Mouse (Mus musculus) hindbrain, embryonic 16.5 days (tissue): ENCODE results near the gene Krt42. TPM values are rescaled to one million over a fixed set of nuclear protein-coding genes. Genes with fewer than 3 reads are reported as not detected.

Experiments used
- ATAC-seq: fragments of 200-750 bp; cut with Nextera tagmentation; 2 replicates; pipeline ENCODE4 v1.8.0; 2017; ENCODE audit warnings: moderate TSS enrichment, moderate library complexity
- H3K27ac ChIP-seq: fragments of 300-500 bp; sonication (generic); 2 replicates; pipeline ENCODE4 v1.5.1; 2014; ENCODE audit warnings: low read depth, mild to moderate bottlenecking, control low read depth, low read length, moderate library complexity
- H3K27me3 ChIP-seq: fragments of 300-500 bp; sonication (generic); replicated peaks from 2 replicates; pipeline ENCODE4 v1.6.1; 2014; ENCODE audit warnings: low read length; ENCODE audit not compliant: control insufficient read depth, insufficient read depth
- H3K36me3 ChIP-seq: fragments of 300-500 bp; sonication (generic); 2 replicates; pipeline ENCODE4 v1.6.1; 2014; ENCODE audit warnings: mild to moderate bottlenecking, low read length, moderate library complexity, mixed read lengths; ENCODE audit not compliant: control insufficient read depth, insufficient read depth
- H3K4me1 ChIP-seq: fragments of 300-500 bp; sonication (generic); 2 replicates; pipeline ENCODE4 v1.6.1; 2014; ENCODE audit warnings: low read depth, low read length; ENCODE audit not compliant: control insufficient read depth, insufficient read depth
- H3K4me2 ChIP-seq: fragments of 300-500 bp; sonication (generic); 2 replicates; pipeline ENCODE4 v1.6.1; 2014; ENCODE audit warnings: mild to moderate bottlenecking, low read length, control low read depth, moderate library complexity
- H3K4me3 ChIP-seq: fragments of 300-500 bp; sonication (generic); 2 replicates; pipeline ENCODE4 v1.5.1; 2014; ENCODE audit warnings: mild to moderate bottlenecking, low read length, control low read depth, moderate library complexity
- H3K9ac ChIP-seq: fragments of 300-500 bp; sonication (generic); 2 replicates; pipeline ENCODE4 v1.6.1; 2014; ENCODE audit warnings: low read depth, mild to moderate bottlenecking, control low read depth, low read length, moderate library complexity
- H3K9me3 ChIP-seq: fragments of 300-500 bp; sonication (generic); 2 replicates; pipeline ENCODE4 v1.6.1; 2014; ENCODE audit warnings: mild to moderate bottlenecking, low read length, moderate library complexity; ENCODE audit not compliant: control insufficient read depth
- WGBS: fragments of 180-500 bp; shearing (Covaris S2); extraction: QIAGEN DNeasy Blood & Tissue Kit; methylation state at CpG from one replicate; pipeline ENCODE4 v1.1.7; 2014; 5-methylcytosine and 5-hydroxymethylcytosine counted together
- polyA plus RNA-seq: library from polyadenylated mRNA; unstranded; fragments of >200 nt; fragmentation: Nextera tagmentation; extraction: Ambion mirVana; gene quantifications from 2 replicates; pipeline ENCODE4 v1.2.1, GENCODE M21; 2015

Krt42 gene
- polyA plus RNA-seq, 1 experiment from 2014 or later: not detected

- WGBS: 30% methylated on average over 13 of the region's 13 CpGs
These were observed 7.4 kb downstream of the Krt42 start for GRCm38 (mm10) chr11:100262058-100262980.

GRCm38 (mm10) chr11:100261235-100261605, 8.5 kb downstream of the Krt42 start:
- Histone ChIP-seq H3K27ac (no peak overlapping the region), H3K9me3 (no peaks in the 10 kb centered on the region), H3K4me1 (no peaks in the 10 kb centered on the region), H3K9ac (no peak overlapping the region), H3K27me3 (no peaks in the 10 kb centered on the region), H3K4me2 (no peak overlapping the region), H3K36me3 (no peaks in the 10 kb centered on the region), H3K4me3 (no peak overlapping the region)
- ATAC-seq: no peak
- WGBS: 78% methylated on average over 9 of the region's 9 CpGs

More at GRCm38 (mm10) chr11:100262058-100262980, 7.4 kb downstream of the Krt42 start:
- no peak overlapping the region for H3K4me2 ChIP-seq
- H3K4me1 ChIP-seq: no peaks in the 10 kb centered on the region
- no peak overlapping the region for H3K4me3 ChIP-seq
- H3K9me3 ChIP-seq: no peaks in the 10 kb centered on the region
- H3K27me3 ChIP-seq: no peaks in the 10 kb centered on the region
- no peak overlapping the region for H3K9ac ChIP-seq
- no peak overlapping the region for H3K27ac ChIP-seq
- no peak for ATAC-seq
- H3K36me3 ChIP-seq: no peaks in the 10 kb centered on the region

GRCm38 (mm10) chr11:100260514-100261234, 9.0 kb downstream of the Krt42 start, which contains the start of gene Krt17:
TSS of gene Krt17 (minus strand) at chr11:100261029.
- H3K4me2 ChIP-seq: no peak within 1 kb of the TSS
- H3K36me3 ChIP-seq: no peaks in the 10 kb centered on the region
- 77% methylated on average over 19 of the region's 21 CpGs for WGBS
- no peak within 1 kb of the TSS for H3K4me3 ChIP-seq
- H3K27me3 ChIP-seq: no peaks in the 10 kb centered on the region
- H3K27ac ChIP-seq: no peak within 1 kb of the TSS
- no peak for ATAC-seq
- no peaks in the 10 kb centered on the region for H3K4me1 ChIP-seq
- H3K9ac ChIP-seq: no peak within 1 kb of the TSS
- no peaks in the 10 kb centered on the region for H3K9me3 ChIP-seq

GRCm38 (mm10) chr11:100259079-100259478, 10.6 kb downstream of the Krt42 start:
- 89% methylated on average over 9 of the region's 9 CpGs for WGBS

GRCm38 (mm10) chr11:100257967-100258366, 11.7 kb downstream of the Krt42 start:
- no peaks in the 10 kb centered on the region for H3K36me3 ChIP-seq
- ATAC-seq: no peak
- H3K27ac ChIP-seq: no peak overlapping the region
- 91% methylated on average over 1 of the region's 1 CpGs for WGBS
- no peaks in the 10 kb centered on the region for H3K27me3 ChIP-seq
- H3K4me3 ChIP-seq: no peak overlapping the region
- H3K9me3 ChIP-seq: no peaks in the 10 kb centered on the region
- H3K9ac ChIP-seq: no peak overlapping the region
- H3K4me2 ChIP-seq: no peak overlapping the region
- no peaks in the 10 kb centered on the region for H3K4me1 ChIP-seq

More at GRCm38 (mm10) chr11:100259079-100259478, 10.6 kb downstream of the Krt42 start:
- no peak overlapping the region for H3K9ac ChIP-seq
- H3K4me1 ChIP-seq: no peaks in the 10 kb centered on the region
- H3K4me2 ChIP-seq: no peak overlapping the region
- H3K27ac ChIP-seq: no peak overlapping the region
- no peaks in the 10 kb centered on the region for H3K9me3 ChIP-seq
- H3K4me3 ChIP-seq: no peak overlapping the region
- H3K36me3 ChIP-seq: no peaks in the 10 kb centered on the region
- no peaks in the 10 kb centered on the region for H3K27me3 ChIP-seq
- no peak for ATAC-seq

GRCm38 (mm10) chr11:100255514-100255913, 14.2 kb downstream of the Krt42 start:
- WGBS: 88% methylated on average over 6 of the region's 6 CpGs
- no peak overlapping the region for H3K4me2 ChIP-seq
- no peak for ATAC-seq
- H3K4me1 ChIP-seq: no peaks in the 10 kb centered on the region
- H3K9me3 ChIP-seq: no peaks in the 10 kb centered on the region
- H3K27me3 ChIP-seq: no peaks in the 10 kb centered on the region
- no peak overlapping the region for H3K27ac ChIP-seq
- no peaks in the 10 kb centered on the region for H3K36me3 ChIP-seq
- H3K4me3 ChIP-seq: no peak overlapping the region
- no peak overlapping the region for H3K9ac ChIP-seq

- Histone ChIP-seq H3K27me3 (no peaks in the 10 kb centered on the region), H3K36me3 (no peaks in the 10 kb centered on the region), H3K4me3 (no peak overlapping the region), H3K9me3 (no peaks in the 10 kb centered on the region), H3K4me1 (no peaks in the 10 kb centered on the region), H3K27ac (no peak overlapping the region), H3K4me2 (no peak overlapping the region), H3K9ac (no peak overlapping the region)
- ATAC-seq: no peak
- 76% methylated on average over 5 of the region's 5 CpGs for WGBS
These were observed 15.1 kb downstream of the Krt42 start for GRCm38 (mm10) chr11:100254360-100255090.

- no peak within 1 kb of the TSS for H3K4me2 ChIP-seq
- no peaks in the 10 kb centered on the region for H3K4me1 ChIP-seq
- H3K36me3 ChIP-seq: no peaks in the 10 kb centered on the region
- WGBS: 93% methylated on average over 7 of the region's 7 CpGs
- no peak within 1 kb of the TSS for H3K27ac ChIP-seq
- H3K4me3 ChIP-seq: no peak within 1 kb of the TSS
- no peaks in the 10 kb centered on the region for H3K9me3 ChIP-seq
- no peak for ATAC-seq
- no peak within 1 kb of the TSS for H3K9ac ChIP-seq
- H3K27me3 ChIP-seq: no peaks in the 10 kb centered on the region
These were observed 20.7 kb downstream of the Krt42 start, which contains the start of gene Krt16 for GRCm38 (mm10) chr11:100248852-100249465. TSS of gene Krt16 (minus strand) at chr11:100248902.
